Mouse (Mus musculus): ENCODE data around the gene Cacna2d2. TPM values are rescaled to one million over a fixed set of nuclear protein-coding genes. Genes with fewer than 3 reads are reported as not detected.

Cacna2d2 gene
- polyA plus RNA-seq, 1 experiment from 2014 or later: 4.2 TPM

GRCm38 (mm10) chr9:107419491-107420244 lies 20.3 kb downstream of the Cacna2d2 start:
- no peaks in the 10 kb centered on the region for H3K9me3 ChIP-seq (ENCODE audit: control insufficient read depth, low read length)
- H3K4me2 ChIP-seq (replicated peaks; ENCODE audit: low read depth, low read length): no peak overlapping the region
- no peak overlapping the region for H3K9ac ChIP-seq (ENCODE audit: low read depth, low read length)
- no peak overlapping the region for H3K4me3 ChIP-seq (ENCODE audit: low read depth, low read length)
- no peaks in the 10 kb centered on the region for H3K4me1 ChIP-seq (replicated peaks; ENCODE audit: control insufficient read depth, insufficient read depth, low read length)
- DNase-seq (ENCODE audit: low spot score) (no peak), ATAC-seq (ENCODE audit: low FRiP score) (no peak)
- no peak overlapping the region for H3K27ac ChIP-seq (ENCODE audit: low read depth, low read length)
- no peaks in the 10 kb centered on the region for H3K36me3 ChIP-seq (ENCODE audit: control insufficient read depth, insufficient read depth, low read length)
- WGBS: 85% methylated on average over 9 of the region's 9 CpGs
- H3K27me3 ChIP-seq (ENCODE audit: control insufficient read depth, insufficient read depth, low read length): no peaks in the 10 kb centered on the region

DNA sequence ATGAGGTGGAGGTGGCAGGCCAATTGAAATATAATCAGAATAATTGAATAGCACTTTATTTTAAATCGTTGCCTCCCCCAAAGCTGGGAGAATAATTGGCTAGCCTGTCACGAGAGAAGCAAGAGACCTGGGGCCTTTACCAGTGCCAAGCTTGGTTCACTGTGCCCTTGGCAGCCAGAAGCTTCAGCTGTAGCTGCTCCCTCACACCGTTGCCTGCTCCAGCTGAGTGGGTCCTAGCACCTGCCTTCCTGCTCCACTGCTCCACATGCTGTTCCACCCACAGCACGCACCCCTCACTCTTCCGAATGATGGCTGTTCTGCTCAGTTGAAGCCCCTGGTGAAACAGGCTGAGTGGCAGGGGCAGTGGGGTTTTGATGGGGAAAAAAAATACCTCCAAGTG lies 21.5 kb downstream of the Cacna2d2 start:
- Histone ChIP-seq H3K9ac (ENCODE audit: low read depth, low read length) (no peak overlapping the region), H3K27me3 (ENCODE audit: control insufficient read depth, insufficient read depth, low read length) (no peaks in the 10 kb centered on the region), H3K4me2 (replicated peaks; ENCODE audit: low read depth, low read length) (no peak overlapping the region), H3K4me1 (replicated peaks; ENCODE audit: control insufficient read depth, insufficient read depth, low read length) (no peaks in the 10 kb centered on the region), H3K36me3 (ENCODE audit: control insufficient read depth, insufficient read depth, low read length) (no peaks in the 10 kb centered on the region), H3K27ac (ENCODE audit: low read depth, low read length) (no peak overlapping the region), H3K4me3 (ENCODE audit: low read depth, low read length) (no peak overlapping the region), H3K9me3 (ENCODE audit: control insufficient read depth, low read length) (no peaks in the 10 kb centered on the region)
- ATAC-seq (ENCODE audit: low FRiP score): no peak
- DNase-seq (ENCODE audit: low spot score): no peak
- 73% methylated on average over 5 of the region's 5 CpGs for WGBS

- H3K9me3 ChIP-seq (ENCODE audit: control insufficient read depth, low read length): no peaks in the 10 kb centered on the region
- no peak overlapping the region for H3K27ac ChIP-seq (ENCODE audit: low read depth, low read length)
- H3K4me2 ChIP-seq (replicated peaks; ENCODE audit: low read depth, low read length): no peak overlapping the region
- no peak overlapping the region for H3K4me3 ChIP-seq (ENCODE audit: low read depth, low read length)
- H3K9ac ChIP-seq (ENCODE audit: low read depth, low read length): no peak overlapping the region
- no peaks in the 10 kb centered on the region for H3K27me3 ChIP-seq (ENCODE audit: control insufficient read depth, insufficient read depth, low read length)
- H3K4me1 ChIP-seq (replicated peaks; ENCODE audit: control insufficient read depth, insufficient read depth, low read length): no peaks in the 10 kb centered on the region
- no peaks in the 10 kb centered on the region for H3K36me3 ChIP-seq (ENCODE audit: control insufficient read depth, insufficient read depth, low read length)
- WGBS: 78% methylated on average over 2 of the region's 2 CpGs
- DNase-seq (ENCODE audit: low spot score): no peak
- ATAC-seq (ENCODE audit: low FRiP score): no peak
These were observed 23.5 kb downstream of the Cacna2d2 start for GRCm38 (mm10) chr9:107422878-107423277.

DNA sequence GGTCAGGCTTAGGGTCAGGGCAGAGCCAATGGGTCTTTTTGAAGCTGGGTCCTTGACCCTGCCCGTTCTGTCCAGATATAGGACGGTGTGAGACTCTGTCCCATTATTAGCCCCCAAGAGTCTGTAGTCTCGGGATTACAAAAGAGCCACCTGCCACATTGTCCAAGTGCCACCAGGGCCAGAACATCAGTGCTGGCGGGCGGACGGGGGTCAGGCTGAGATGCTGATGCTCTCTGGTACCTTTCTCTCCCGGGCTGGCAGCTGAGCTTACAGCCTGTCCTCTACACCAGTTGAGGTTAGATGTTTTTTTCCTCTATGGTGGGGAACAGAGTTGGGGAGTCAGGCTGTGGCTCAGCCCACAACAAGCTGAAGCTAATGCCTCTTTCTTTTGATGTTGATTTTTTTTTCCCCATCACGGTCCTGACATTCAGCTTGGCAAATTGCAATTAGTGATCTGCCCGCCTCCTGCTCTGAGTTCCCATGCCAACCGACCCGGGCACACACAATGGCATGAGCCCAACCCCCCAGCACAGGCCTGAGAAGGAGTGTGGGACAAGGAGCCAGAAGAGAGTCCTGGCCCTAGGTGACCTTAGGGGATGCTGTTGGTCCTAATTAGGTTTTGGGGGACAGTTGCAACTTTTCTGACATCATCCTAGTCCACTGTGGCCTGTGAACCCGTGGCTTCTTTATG lies 25.2 kb downstream of the Cacna2d2 start:
- H3K9ac ChIP-seq (ENCODE audit: low read depth, low read length): no peak overlapping the region
- DNase-seq (ENCODE audit: low spot score) (no peak), ATAC-seq (ENCODE audit: low FRiP score) (no peak)
- H3K27me3 ChIP-seq (ENCODE audit: control insufficient read depth, insufficient read depth, low read length): no peaks in the 10 kb centered on the region
- no peak overlapping the region for H3K4me2 ChIP-seq (replicated peaks; ENCODE audit: low read depth, low read length)
- no peaks in the 10 kb centered on the region for H3K9me3 ChIP-seq (ENCODE audit: control insufficient read depth, low read length)
- no peak overlapping the region for H3K4me3 ChIP-seq (ENCODE audit: low read depth, low read length)
- H3K4me1 ChIP-seq (replicated peaks; ENCODE audit: control insufficient read depth, insufficient read depth, low read length): peaks cover 10% of the 10 kb centered on the region; the same call in 1 of the 2 replicates
- no peaks in the 10 kb centered on the region for H3K36me3 ChIP-seq (ENCODE audit: control insufficient read depth, insufficient read depth, low read length)
- no peak overlapping the region for H3K27ac ChIP-seq (ENCODE audit: low read depth, low read length)
- WGBS: 50% methylated on average over 12 of the region's 12 CpGs

DNA sequence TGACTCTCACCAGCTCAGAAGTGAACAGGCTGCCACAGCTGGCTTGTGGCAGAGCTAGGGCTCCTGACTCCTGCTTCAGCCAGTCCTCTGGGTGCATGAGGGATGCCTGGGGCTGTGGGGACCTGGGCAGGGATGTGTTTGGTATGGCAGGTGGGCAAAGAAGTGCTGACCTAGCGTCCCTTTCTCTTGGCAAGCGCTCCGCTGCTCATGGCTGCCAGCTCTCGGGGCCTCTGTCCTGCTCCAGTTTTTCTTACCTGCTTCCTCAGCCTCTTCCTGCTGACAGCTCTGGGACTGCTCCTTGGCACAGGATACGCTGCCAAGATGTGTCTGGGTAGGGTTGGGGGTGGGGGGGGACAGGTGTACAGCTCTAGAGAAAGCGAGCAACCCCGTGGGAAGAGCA lies 28.5 kb downstream of the Cacna2d2 start:
- Histone ChIP-seq H3K9ac (ENCODE audit: low read depth, low read length) (no peak overlapping the region), H3K27ac (ENCODE audit: low read depth, low read length) (no peak overlapping the region), H3K4me2 (replicated peaks; ENCODE audit: low read depth, low read length) (no peak overlapping the region), H3K4me3 (ENCODE audit: low read depth, low read length) (no peak overlapping the region), H3K4me1 (replicated peaks; ENCODE audit: control insufficient read depth, insufficient read depth, low read length) (peaks cover 10% of the 10 kb centered on the region; the same call in 1 of the 2 replicates), H3K9me3 (ENCODE audit: control insufficient read depth, low read length) (no peaks in the 10 kb centered on the region), H3K36me3 (ENCODE audit: control insufficient read depth, insufficient read depth, low read length) (no peaks in the 10 kb centered on the region), H3K27me3 (ENCODE audit: control insufficient read depth, insufficient read depth, low read length) (no peaks in the 10 kb centered on the region)
- 90% methylated on average over 7 of the region's 7 CpGs for WGBS
- ATAC-seq (ENCODE audit: low FRiP score): no peak
- no peak for DNase-seq (ENCODE audit: low spot score)

GRCm38 (mm10) chr9:107428451-107429186 lies 29.2 kb downstream of the Cacna2d2 start:
- Histone ChIP-seq H3K27ac (ENCODE audit: low read depth, low read length) (no peak overlapping the region), H3K4me2 (replicated peaks; ENCODE audit: low read depth, low read length) (no peak overlapping the region), H3K27me3 (ENCODE audit: control insufficient read depth, insufficient read depth, low read length) (no peaks in the 10 kb centered on the region)

DNA sequence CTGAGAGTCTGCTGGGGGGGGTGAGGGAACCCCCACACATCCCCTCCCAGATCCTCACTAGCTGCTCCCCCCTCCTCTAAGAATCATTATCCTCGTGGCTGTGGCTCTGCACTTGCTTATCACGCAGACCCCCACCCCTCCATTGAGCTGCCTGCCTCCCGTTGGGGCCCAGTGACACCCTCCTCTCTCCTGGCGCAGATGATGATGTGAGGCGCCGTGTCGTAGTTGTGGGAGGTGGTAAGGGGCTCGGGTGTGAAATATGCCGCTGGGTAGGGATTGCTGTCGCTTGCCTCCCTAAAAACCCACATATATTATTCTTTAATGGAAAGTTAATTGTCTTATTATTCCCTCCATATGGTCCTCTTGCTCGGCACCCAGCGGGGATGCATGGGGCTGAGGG lies 31.0 kb downstream of the Cacna2d2 start:
- H3K9ac ChIP-seq (ENCODE audit: low read depth, low read length): no peak overlapping the region
- H3K36me3 ChIP-seq (ENCODE audit: control insufficient read depth, insufficient read depth, low read length): no peaks in the 10 kb centered on the region
- H3K27ac ChIP-seq (ENCODE audit: low read depth, low read length): peak overlapping the region; percentile 32; the same call in 1 of the 2 replicates
- no peak for DNase-seq (ENCODE audit: low spot score)
- peak; percentile 14; the same call in 1 of the 2 replicates for ATAC-seq (ENCODE audit: low FRiP score)
- H3K4me2 ChIP-seq (replicated peaks; ENCODE audit: low read depth, low read length): no peak overlapping the region
- H3K9me3 ChIP-seq (ENCODE audit: control insufficient read depth, low read length): no peaks in the 10 kb centered on the region
- H3K4me1 ChIP-seq (replicated peaks; ENCODE audit: control insufficient read depth, insufficient read depth, low read length): peaks cover 13% of the 10 kb centered on the region
- H3K4me3 ChIP-seq (ENCODE audit: low read depth, low read length): no peak overlapping the region
- no peaks in the 10 kb centered on the region for H3K27me3 ChIP-seq (ENCODE audit: control insufficient read depth, insufficient read depth, low read length)
- 46% methylated on average over 12 of the region's 12 CpGs for WGBS

More at GRCm38 (mm10) chr9:107428451-107429186, 29.2 kb downstream of the Cacna2d2 start:
- no peak for DNase-seq (ENCODE audit: low spot score)
- ATAC-seq (ENCODE audit: low FRiP score): peak; percentile 59
- Histone ChIP-seq H3K4me1 (replicated peaks; ENCODE audit: control insufficient read depth, insufficient read depth, low read length) (peaks cover 10% of the 10 kb centered on the region; the same call in 1 of the 2 replicates), H3K36me3 (ENCODE audit: control insufficient read depth, insufficient read depth, low read length) (no peaks in the 10 kb centered on the region), H3K9ac (ENCODE audit: low read depth, low read length) (no peak overlapping the region), H3K4me3 (ENCODE audit: low read depth, low read length) (no peak overlapping the region), H3K9me3 (ENCODE audit: control insufficient read depth, low read length) (no peaks in the 10 kb centered on the region)
- WGBS: 54% methylated on average over 5 of the region's 5 CpGs

- Histone ChIP-seq H3K9ac (ENCODE audit: low read depth, low read length) (no peak overlapping the region), H3K36me3 (ENCODE audit: control insufficient read depth, insufficient read depth, low read length) (no peaks in the 10 kb centered on the region), H3K4me2 (replicated peaks; ENCODE audit: low read depth, low read length) (no peak overlapping the region), H3K9me3 (ENCODE audit: control insufficient read depth, low read length) (no peaks in the 10 kb centered on the region), H3K27me3 (ENCODE audit: control insufficient read depth, insufficient read depth, low read length) (no peaks in the 10 kb centered on the region), H3K27ac (ENCODE audit: low read depth, low read length) (no peak overlapping the region), H3K4me3 (ENCODE audit: low read depth, low read length) (no peak overlapping the region), H3K4me1 (replicated peaks; ENCODE audit: control insufficient read depth, insufficient read depth, low read length) (peaks cover 13% of the 10 kb centered on the region)
- DNase-seq (ENCODE audit: low spot score): no peak
- no peak for ATAC-seq (ENCODE audit: low FRiP score)
- 86% methylated on average over 3 of the region's 3 CpGs for WGBS
These were observed 33.1 kb downstream of the Cacna2d2 start for GRCm38 (mm10) chr9:107432546-107432945.

Measured in hindbrain, embryonic 11.5 days (tissue).